Mouse (Mus musculus) limb, embryonic 14.5 days (tissue): ENCODE measurements around the gene Napb. TPM values are rescaled to one million over a fixed set of nuclear protein-coding genes. Genes with fewer than 3 reads are reported as not detected.

ENCODE experiments used
- ATAC-seq: fragments of 200-750 bp; cut with Nextera tagmentation; 2 replicates; pipeline ENCODE4 v1.8.0; 2017; ENCODE audit warnings: low read depth, moderate number of reproducible peaks, moderate TSS enrichment; ENCODE audit not compliant: low FRiP score
- DNase-seq: peaks from one replicate; pipeline ENCODE4 v3.0.0-alpha.2; 2015; ENCODE audit warnings: low spot score
- H3K27ac ChIP-seq: fragments of 300-500 bp; sonication (generic); replicated peaks from 2 replicates; pipeline ENCODE4 v1.5.1; 2014; ENCODE audit warnings: low read depth, mild to moderate bottlenecking, low read length, moderate library complexity, mixed read lengths
- H3K27me3 ChIP-seq: fragments of 300-500 bp; sonication (generic); 2 replicates; pipeline ENCODE4 v1.6.1; 2014; ENCODE audit warnings: low read length, mixed read lengths; ENCODE audit not compliant: control insufficient read depth, insufficient read depth
- H3K36me3 ChIP-seq: fragments of 300-500 bp; sonication (generic); 2 replicates; pipeline ENCODE4 v1.6.1; 2014; ENCODE audit warnings: mild to moderate bottlenecking, low read length, moderate library complexity, mixed read lengths; ENCODE audit not compliant: control insufficient read depth, insufficient read depth
- H3K4me1 ChIP-seq: fragments of 300-500 bp; sonication (generic); 2 replicates; pipeline ENCODE4 v1.6.1; 2014; ENCODE audit warnings: antibody characterized with exemption, low read length, mixed read lengths; ENCODE audit not compliant: control insufficient read depth, insufficient read depth
- H3K4me2 ChIP-seq: fragments of 300-500 bp; sonication (generic); replicated peaks from 2 replicates; pipeline ENCODE4 v1.6.1; 2014; ENCODE audit warnings: low read depth, mild to moderate bottlenecking, low read length, moderate library complexity; ENCODE audit not compliant: severe bottlenecking
- H3K4me3 ChIP-seq: fragments of 300-500 bp; sonication (generic); replicated peaks from 2 replicates; pipeline ENCODE4 v1.5.1; 2014; ENCODE audit warnings: low read length
- H3K9ac ChIP-seq: fragments of 300-500 bp; sonication (generic); 2 replicates; pipeline ENCODE4 v1.6.1; 2014; ENCODE audit warnings: mild to moderate bottlenecking, low read depth, low read length, moderate library complexity; ENCODE audit not compliant: severe bottlenecking
- H3K9me3 ChIP-seq: fragments of 300-500 bp; sonication (generic); 2 replicates; pipeline ENCODE4 v1.6.1; 2016; ENCODE audit warnings: low read length; ENCODE audit not compliant: control insufficient read depth
- POLR2A ChIP-seq: fragments of 200-500 bp; IDR thresholded peaks from 2 replicates; pipeline ENCODE4 v1.8.0; 2012; ENCODE audit warnings: inconsistent platforms, mild to moderate bottlenecking, moderate library complexity, borderline replicate concordance; ENCODE audit not compliant: insufficient read depth, insufficient read length; ENCODE audit errors: extremely low read depth
- WGBS: fragments of 180-500 bp; shearing (Covaris S2); extraction: QIAGEN DNeasy Blood & Tissue Kit; methylation state at CpG from one replicate; pipeline ENCODE4 v1.1.7; 2014; 5-methylcytosine and 5-hydroxymethylcytosine counted together
- polyA plus RNA-seq, 2 experiments: library from polyadenylated mRNA; depleted of rRNA in 1 of 2; stranded (reverse) in 1 of 2; unstranded in 1 of 2; fragments of >200 nt; fragmentation: Nextera tagmentation in 1 of 2; extraction: Ambion mirVana in 1 of 2; gene quantifications; 2 replicates each; pipeline versions ENCODE4 v1.2.1 to v1.2.3; 2012 to 2014

The Napb gene
- polyA plus RNA-seq, 2 experiments, result 4.4 to 6.9 TPM

DNA sequence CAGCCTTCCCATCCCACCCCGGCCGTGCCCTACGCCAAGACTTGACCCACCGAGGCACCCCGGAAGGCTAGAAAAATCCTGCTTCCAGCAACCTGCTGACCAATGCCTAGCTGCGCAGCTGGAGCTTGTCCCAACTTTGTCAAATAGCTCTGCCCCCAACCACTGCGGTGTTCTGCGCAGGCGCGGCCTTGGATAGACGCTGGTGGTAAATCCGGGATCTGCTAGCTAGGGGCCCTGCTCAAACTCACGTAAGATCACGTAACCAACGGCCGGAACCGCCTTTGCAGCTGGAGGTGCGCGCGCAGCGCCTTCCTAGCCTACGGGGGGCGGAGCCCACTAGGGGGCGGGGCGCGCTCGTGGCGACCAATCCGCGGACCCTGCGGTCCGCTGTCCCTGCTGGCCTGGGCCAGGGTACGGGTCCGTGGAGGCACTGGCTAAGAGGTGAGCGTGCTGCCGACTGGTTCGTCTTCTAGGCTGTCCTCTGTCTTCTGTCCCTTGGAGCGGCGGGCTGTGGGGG lies 51.4 kb downstream of the Napb start, which contains the start of gene Gzf1:
Gene Gzf1, plus strand, starts transcription at position 249 of the 517 bp plus-strand sequence.
- peak; percentile 99 for DNase-seq
- ATAC-seq, result peak; percentile 92
- peaks cover 38% of the 10 kb centered on the region for H3K4me1 ChIP-seq
- TF ChIP-seq POLR2A, result peak; percentile 69; the same call in 1 of the 2 replicates
- H3K4me2 ChIP-seq, result peak within 1 kb of the TSS; percentile 89
- H3K4me3 ChIP-seq, result peak within 1 kb of the TSS; percentile 75
- WGBS, result under 1% methylated on average over 37 of the region's 39 CpGs
- peaks cover 36% of the 10 kb centered on the region for H3K36me3 ChIP-seq
- no peaks in the 10 kb centered on the region for H3K27me3 ChIP-seq
- no peaks in the 10 kb centered on the region for H3K9me3 ChIP-seq
- H3K9ac ChIP-seq, result peak within 1 kb of the TSS; percentile 83
- H3K27ac ChIP-seq, result peak within 1 kb of the TSS; percentile 83

DNA sequence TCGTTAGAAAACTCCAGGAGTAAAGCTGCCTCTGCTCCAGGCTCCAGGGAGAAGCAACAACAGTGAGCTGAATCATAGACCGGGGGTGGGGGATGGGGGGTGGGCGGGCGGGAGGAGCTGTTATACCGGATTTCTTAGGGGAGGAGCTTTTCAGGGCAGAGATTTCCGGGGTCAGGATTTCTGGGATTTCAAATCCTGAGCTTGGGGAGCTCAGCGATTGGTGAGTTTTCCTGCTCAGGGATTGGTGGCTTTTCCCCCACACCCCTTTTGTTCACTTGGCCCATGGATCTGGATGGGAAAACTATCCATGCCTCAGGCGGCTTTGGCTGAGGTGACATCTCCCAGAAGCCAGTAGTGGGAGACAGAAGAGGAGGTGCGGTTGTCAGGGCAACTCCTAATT lies 52.9 kb downstream of the Napb start:
- H3K4me2 ChIP-seq, result peak overlapping the region; percentile 89
- WGBS, result 3% methylated on average over 9 of the region's 9 CpGs
- H3K4me3 ChIP-seq, result no peak overlapping the region; the same call in 1 of the 2 replicates
- peaks cover 35% of the 10 kb centered on the region for H3K36me3 ChIP-seq
- ATAC-seq (peak; percentile 9; the same call in 1 of the 2 replicates), DNase-seq (peak; percentile 84)
- H3K9me3 ChIP-seq, result no peaks in the 10 kb centered on the region
- no peak for TF ChIP-seq POLR2A
- peak overlapping the region; percentile 74 for H3K27ac ChIP-seq
- H3K9ac ChIP-seq, result no peak overlapping the region
- peaks cover 38% of the 10 kb centered on the region for H3K4me1 ChIP-seq
- H3K27me3 ChIP-seq, result no peaks in the 10 kb centered on the region

- Histone ChIP-seq H3K27me3 (no peaks in the 10 kb centered on the region), H3K4me3 (peak overlapping the region; percentile 36), H3K9ac (peak overlapping the region; percentile 47), H3K4me1 (peaks cover 46% of the 10 kb centered on the region), H3K4me2 (peak overlapping the region; percentile 50), H3K36me3 (peaks cover 26% of the 10 kb centered on the region), H3K27ac (no peak overlapping the region; the same call in 1 of the 2 replicates), H3K9me3 (no peaks in the 10 kb centered on the region)
- WGBS, result 7% methylated on average over 26 of the region's 26 CpGs
- DNase-seq (peak; percentile 90), ATAC-seq (peak; percentile 25; the same call in 1 of the 2 replicates)
- 0 out of 2 replicates have a peak, but pooled peaks have one; percentile 17 for TF ChIP-seq POLR2A
Measured at GRCm38 (mm10) chr2:148677801-148678200, 54.5 kb downstream of the Napb start.

DNA sequence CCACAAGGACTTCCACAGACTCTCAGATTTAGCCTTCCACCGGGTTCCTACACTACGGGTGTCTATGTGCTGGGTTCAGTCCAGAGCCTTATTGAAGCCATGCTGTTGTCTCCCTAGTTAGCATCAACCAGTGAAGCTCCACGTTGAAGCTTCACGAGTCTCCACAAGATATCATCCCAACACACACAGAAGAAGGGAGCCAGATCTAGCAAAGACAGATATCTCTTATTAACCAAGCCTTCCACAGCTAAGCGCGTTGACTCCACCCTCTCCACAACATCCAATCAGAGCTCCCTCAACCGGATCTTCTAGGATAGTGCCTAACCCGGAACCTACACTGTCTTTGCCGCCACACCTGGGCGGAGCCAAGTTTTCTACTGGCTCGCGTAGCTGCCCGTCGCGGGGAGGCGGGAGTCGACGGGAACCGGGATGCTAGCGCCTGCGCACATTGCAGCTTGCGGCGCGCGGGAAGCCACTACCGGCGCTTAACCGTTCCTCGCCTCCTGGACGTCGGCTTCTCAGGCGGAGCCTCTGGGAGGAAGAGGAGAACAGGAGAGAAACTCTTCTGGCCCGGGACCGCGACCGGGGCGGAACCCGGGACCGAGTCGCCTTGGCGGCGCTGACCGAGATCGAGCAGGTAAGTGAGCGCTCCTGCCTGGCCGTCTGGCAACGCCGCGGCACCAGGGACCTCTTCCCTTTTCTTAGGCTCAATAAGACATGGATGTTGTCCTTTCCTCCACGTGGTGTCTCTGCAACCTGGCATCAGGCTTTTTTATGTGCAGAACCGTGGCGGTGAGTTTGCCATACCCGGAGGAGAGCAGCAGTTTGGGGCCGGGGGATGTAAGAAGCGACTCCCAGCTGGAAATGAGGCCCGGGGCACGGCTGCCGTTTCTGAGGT lies 59.8 kb downstream of the Napb start, which contains the start of gene Nxt1:
Gene Nxt1, plus strand, starts transcription at position 403 of the 898 bp plus-strand sequence.
- 2% methylated on average over 58 of the region's 58 CpGs for WGBS
- 0 out of 2 replicates have a peak within 1 kb of the TSS, but pooled peaks have one; percentile 43 for H3K27ac ChIP-seq
- no peaks in the 10 kb centered on the region for H3K9me3 ChIP-seq
- ATAC-seq, result peak; percentile 100
- H3K36me3 ChIP-seq, result peaks cover 26% of the 10 kb centered on the region
- peak; percentile 97 for DNase-seq
- H3K4me3 ChIP-seq, result peak within 1 kb of the TSS; percentile 64
- H3K9ac ChIP-seq, result peak within 1 kb of the TSS; percentile 73
- TF ChIP-seq POLR2A, result peak; percentile 52; the same call in 1 of the 2 replicates
- no peaks in the 10 kb centered on the region for H3K27me3 ChIP-seq
- peak within 1 kb of the TSS; percentile 73 for H3K4me2 ChIP-seq
- peaks cover 11% of the 10 kb centered on the region for H3K4me1 ChIP-seq

- TF ChIP-seq POLR2A, result no peak
- no peak overlapping the region for H3K9ac ChIP-seq
- WGBS, result 97% methylated on average over 1 of the region's 1 CpGs
- no peak overlapping the region for H3K27ac ChIP-seq
- H3K4me2 ChIP-seq, result no peak overlapping the region
- no peak for DNase-seq
- no peaks in the 10 kb centered on the region for H3K4me1 ChIP-seq
- no peak for ATAC-seq
- H3K9me3 ChIP-seq, result no peaks in the 10 kb centered on the region
- H3K27me3 ChIP-seq, result no peaks in the 10 kb centered on the region
- no peak overlapping the region for H3K4me3 ChIP-seq
- H3K36me3 ChIP-seq, result no peaks in the 10 kb centered on the region
Measured at GRCm38 (mm10) chr2:148663458-148663857, 68.8 kb downstream of the Napb start.
